Mouse (Mus musculus) neural tube, embryonic 13.5 days (tissue): ENCODE measurements around the gene Olfr348. TPM values are rescaled to one million over a fixed set of nuclear protein-coding genes. Genes with fewer than 3 reads are reported as not detected.

ENCODE experiments used
- ATAC-seq: fragments of 200-750 bp; cut with Nextera tagmentation; 2 replicates; pipeline ENCODE4 v1.8.0; 2017; ENCODE audit warnings: low read depth, mild to moderate bottlenecking, moderate TSS enrichment, moderate library complexity
- H3K27ac ChIP-seq: fragments of 300-500 bp; sonication (generic); replicated peaks from 2 replicates; pipeline ENCODE4 v1.5.1; 2015; ENCODE audit warnings: moderate library complexity, mild to moderate bottlenecking, inconsistent platforms
- H3K27me3 ChIP-seq: fragments of 300-500 bp; sonication (generic); 2 replicates; pipeline ENCODE4 v1.6.1; 2015; ENCODE audit warnings: mild to moderate bottlenecking, inconsistent platforms
- H3K36me3 ChIP-seq: fragments of 300-500 bp; sonication (generic); 2 replicates; pipeline ENCODE4 v1.6.1; 2015; ENCODE audit warnings: mild to moderate bottlenecking, inconsistent platforms
- H3K4me1 ChIP-seq: fragments of 300-500 bp; sonication (generic); replicated peaks from 2 replicates; pipeline ENCODE4 v1.6.1; 2015; ENCODE audit warnings: inconsistent platforms
- H3K4me2 ChIP-seq: fragments of 300-500 bp; sonication (generic); 2 replicates; pipeline ENCODE4 v1.6.1; 2015; ENCODE audit warnings: inconsistent platforms, mild to moderate bottlenecking, moderate library complexity
- H3K4me3 ChIP-seq: fragments of 300-500 bp; sonication (generic); 2 replicates; pipeline ENCODE4 v1.5.1; 2015; ENCODE audit warnings: mild to moderate bottlenecking, inconsistent platforms
- H3K9ac ChIP-seq: fragments of 300-500 bp; sonication (generic); 2 replicates; pipeline ENCODE4 v1.6.1; 2015; ENCODE audit warnings: moderate library complexity, mild to moderate bottlenecking, inconsistent platforms
- H3K9me3 ChIP-seq: fragments of 300-500 bp; sonication (generic); 2 replicates; pipeline ENCODE4 v1.6.1; 2016; ENCODE audit warnings: inconsistent platforms
- WGBS: fragments of 180-500 bp; shearing (Covaris S2); methylation state at CpG from one replicate; pipeline ENCODE4 v1.1.7; 2015; 5-methylcytosine and 5-hydroxymethylcytosine counted together
- polyA plus RNA-seq: library from polyadenylated mRNA; unstranded; fragments of >200 nt; fragmentation: Nextera tagmentation; extraction: Ambion mirVana; gene quantifications from 2 replicates; pipeline ENCODE4 v1.2.1, GENCODE M21; 2015

Gene Olfr348
- polyA plus RNA-seq = not detected in 2 replicates

GRCm38 (mm10) chr2:36783976-36784375 lies at the start of gene Olfr348:
Gene Olfr348 (plus strand): TSS chr2:36784276.
- H3K36me3 ChIP-seq = no peaks in the 10 kb centered on the region
- no peaks in the 10 kb centered on the region for H3K27me3 ChIP-seq
- no peak within 1 kb of the TSS for H3K4me3 ChIP-seq
- no peak within 1 kb of the TSS for H3K9ac ChIP-seq
- peaks cover 7% of the 10 kb centered on the region for H3K9me3 ChIP-seq
- H3K4me2 ChIP-seq = no peak within 1 kb of the TSS
- 74% methylated on average over 2 of the region's 2 CpGs for WGBS
- no peak for ATAC-seq
- no peak within 1 kb of the TSS for H3K27ac ChIP-seq
- no peaks in the 10 kb centered on the region for H3K4me1 ChIP-seq

- Histone ChIP-seq H3K9ac (no peak overlapping the region), H3K27me3 (no peaks in the 10 kb centered on the region), H3K4me3 (no peak overlapping the region), H3K4me1 (no peaks in the 10 kb centered on the region), H3K36me3 (no peaks in the 10 kb centered on the region), H3K27ac (no peak overlapping the region), H3K4me2 (no peak overlapping the region), H3K9me3 (peaks cover 17% of the 10 kb centered on the region; the same call in 1 of the 2 replicates)
- ATAC-seq = no peak
- WGBS = 62% methylated on average over 3 of the region's 3 CpGs
These were observed 47.9 kb upstream of the Olfr348 start for GRCm38 (mm10) chr2:36736226-36736625.

- ATAC-seq = no peak
- Histone ChIP-seq H3K9ac (no peak within 1 kb of the TSS), H3K9me3 (peaks cover 22% of the 10 kb centered on the region), H3K4me1 (no peaks in the 10 kb centered on the region), H3K36me3 (no peaks in the 10 kb centered on the region), H3K4me3 (no peak within 1 kb of the TSS), H3K27ac (no peak within 1 kb of the TSS), H3K27me3 (no peaks in the 10 kb centered on the region), H3K4me2 (no peak within 1 kb of the TSS)
- WGBS = 88% methylated on average over 2 of the region's 2 CpGs
These were observed 6.2 kb downstream of the Olfr348 start, which contains the start of gene Olfr50 for GRCm38 (mm10) chr2:36790238-36790637. Gene Olfr50 (plus strand): TSS chr2:36790538.

- no peaks in the 10 kb centered on the region for H3K4me1 ChIP-seq
- H3K9me3 ChIP-seq = peaks cover 33% of the 10 kb centered on the region
- no peak within 1 kb of the TSS for H3K9ac ChIP-seq
- no peak for ATAC-seq
- no peaks in the 10 kb centered on the region for H3K27me3 ChIP-seq
- H3K27ac ChIP-seq = no peak within 1 kb of the TSS
- no peak within 1 kb of the TSS for H3K4me2 ChIP-seq
- H3K4me3 ChIP-seq = no peak within 1 kb of the TSS
- H3K36me3 ChIP-seq = no peaks in the 10 kb centered on the region
- WGBS = 85% methylated on average over 1 of the region's 1 CpGs
These were observed 32.9 kb downstream of the Olfr348 start, which contains the start of gene Olfr3 for GRCm38 (mm10) chr2:36816932-36817331. Gene Olfr3 (minus strand): TSS chr2:36817032.

Other genes starting within 250 kb of the Olfr348 start
- not detected in 2 replicates for gene Olfr344, start 217.6 kb upstream of the Olfr348 start, polyA plus RNA-seq
- gene Olfr345, start 144.2 kb upstream of the Olfr348 start, polyA plus RNA-seq = not detected in 2 replicates
- not detected in 2 replicates for gene Olfr346, start 98.5 kb upstream of the Olfr348 start, polyA plus RNA-seq
- gene Olfr347, start 52.4 kb upstream of the Olfr348 start, polyA plus RNA-seq = not detected in 2 replicates
- not detected in 2 replicates for gene Olfr50, start 6.3 kb downstream of the Olfr348 start, polyA plus RNA-seq
- gene Olfr3, start 32.8 kb downstream of the Olfr348 start, polyA plus RNA-seq = not detected in 2 replicates
- gene Olfr350, start 62.0 kb downstream of the Olfr348 start, polyA plus RNA-seq = not detected in 2 replicates
- not detected in 2 replicates for gene Olfr351, start 78.4 kb downstream of the Olfr348 start, polyA plus RNA-seq
- gene Olfr352, start 84.2 kb downstream of the Olfr348 start, polyA plus RNA-seq = not detected in 2 replicates
- gene Olfr353, start 108.7 kb downstream of the Olfr348 start, polyA plus RNA-seq = not detected in 2 replicates
- not detected in 2 replicates for gene Olfr354, start 121.4 kb downstream of the Olfr348 start, polyA plus RNA-seq
- gene Olfr355, start 144.6 kb downstream of the Olfr348 start, polyA plus RNA-seq = not detected in 2 replicates
- not detected in 2 replicates for gene Olfr356, start 152.8 kb downstream of the Olfr348 start, polyA plus RNA-seq
- not detected in 2 replicates for gene Olfr357, start 209.6 kb downstream of the Olfr348 start, polyA plus RNA-seq
- not detected in 2 replicates for gene Olfr358, start 225.1 kb downstream of the Olfr348 start, polyA plus RNA-seq